ENCODE assay signal across 9 mouse cellular contexts in genomic region chr4:63010226-63010625, GRCm38 (mm10). TPM values are rescaled to one million over a fixed set of nuclear protein-coding genes. Genes with fewer than 3 reads are reported as not detected.
DNase-seq lines count a peak whose midpoint lies in the region; ATAC-seq and TF ChIP-seq lines count a peak whose summit lies in the region.
"Had no signal": no experiment of that assay in that cellular context is flagged by ENCODE, and none has a peak within 500 bp of the region (broad histone marks: within the 10 kb centered on the region; RNA-seq: fewer than 3 reads in every experiment).

No protein-coding gene starts in this region.

- H3K27ac ChIP-seq in intestine, embryonic 14.5 days (ENCODE audit: low read depth), result no peak overlapping the region
- no peak overlapping the region for H3K27ac ChIP-seq in intestine, embryonic 16.5 days (ENCODE audit: low read length)
- no peak overlapping the region for H3K27ac ChIP-seq in gastrocnemius, adult 2 months
- H3K27ac ChIP-seq: heart, embryonic 15.5 days had no signal

- no peak overlapping the region for H3K4me3 ChIP-seq in intestine, embryonic 14.5 days (ENCODE audit: low read depth, low read length)
- no peak overlapping the region for H3K4me3 ChIP-seq in intestine, embryonic 16.5 days (ENCODE audit: low read length)
- no peak overlapping the region for H3K4me3 ChIP-seq in gastrocnemius, adult 2 months
- H3K4me3 ChIP-seq in lung, adult 2 months (replicated peaks; ENCODE audit: extremely low read depth, low read depth, low read length), result no peak overlapping the region
- H3K4me3 ChIP-seq: heart, embryonic 15.5 days had no signal

- H3K9ac ChIP-seq in intestine, embryonic 14.5 days (ENCODE audit: low read length), result no peak overlapping the region
- no peak overlapping the region for H3K9ac ChIP-seq in intestine, embryonic 16.5 days (ENCODE audit: low read depth, low read length)
- H3K9ac ChIP-seq: heart, embryonic 15.5 days had no signal

- intact Hi-C loops in gastrocnemius, adult 2 months (cut with DNase I), result no loop called here

- no peak for ATAC-seq in intestine, embryonic 14.5 days (replicated peaks; ENCODE audit: low FRiP score, low TSS enrichment, low read depth)
- no peak for ATAC-seq in intestine, embryonic 16.5 days

- H3K9me3 ChIP-seq in intestine, embryonic 14.5 days (ENCODE audit: control insufficient read depth, low read length), result no peaks in the 10 kb centered on the region
- H3K9me3 ChIP-seq in intestine, embryonic 16.5 days (ENCODE audit: control insufficient read depth, low read length), result no peaks in the 10 kb centered on the region; the same call in 1 of the 2 replicates
- H3K9me3 ChIP-seq: heart, embryonic 15.5 days had no signal

- H3K36me3 ChIP-seq in intestine, embryonic 14.5 days (ENCODE audit: control insufficient read depth, insufficient read depth, low read length), result no peaks in the 10 kb centered on the region
- H3K36me3 ChIP-seq in intestine, embryonic 16.5 days (ENCODE audit: control insufficient read depth, insufficient read depth, low read length), result no peaks in the 10 kb centered on the region
- H3K36me3 ChIP-seq: heart, embryonic 15.5 days had no signal

- H3K27me3 ChIP-seq in intestine, embryonic 14.5 days (replicated peaks; ENCODE audit: control insufficient read depth, insufficient read depth, low read length), result no peaks in the 10 kb centered on the region
- H3K27me3 ChIP-seq in intestine, embryonic 16.5 days (replicated peaks; ENCODE audit: control insufficient read depth, insufficient read depth, low read length), result no peaks in the 10 kb centered on the region
- H3K27me3 ChIP-seq: heart, embryonic 15.5 days had no signal

- H3K4me2 ChIP-seq in intestine, embryonic 14.5 days (ENCODE audit: low read length), result no peak overlapping the region
- no peak overlapping the region for H3K4me2 ChIP-seq in intestine, embryonic 16.5 days (ENCODE audit: low read depth, low read length)
- H3K4me2 ChIP-seq: heart, embryonic 15.5 days had no signal

- 83% methylated on average over 4 of the region's 4 CpGs for WGBS in intestine, embryonic 14.5 days
- WGBS in intestine, embryonic 16.5 days, result 86% methylated on average over 4 of the region's 4 CpGs
- 47% methylated on average over 4 of the region's 4 CpGs for WGBS in lung, adult 2 months

- H3K4me1 ChIP-seq in intestine, embryonic 14.5 days (replicated peaks; ENCODE audit: control insufficient read depth, insufficient read depth, low read length), result peaks cover 10% of the 10 kb centered on the region
- H3K4me1 ChIP-seq in intestine, embryonic 16.5 days (ENCODE audit: control insufficient read depth, insufficient read depth, low read length), result peaks cover 19% of the 10 kb centered on the region
- H3K4me1 ChIP-seq in lung, adult 2 months (ENCODE audit: control insufficient read depth, insufficient read depth, low read length), result no peaks in the 10 kb centered on the region

- no peak for TF ChIP-seq POLR2A in lung, adult 2 months (IDR thresholded peaks at IDR 0.05; ENCODE audit: borderline replicate concordance, extremely low read depth, low read depth, low read length)

- TF ChIP-seq CTCF in gastrocnemius, adult 2 months (IDR thresholded peaks at IDR 0.05), result no peak
- no peak for TF ChIP-seq CTCF in lung, adult 2 months (IDR thresholded peaks at IDR 0.05; ENCODE audit: insufficient read depth, low read length)

- DNase-seq in intestine, embryonic 14.5 days (ENCODE audit: low spot score), result peak; percentile 36
- DNase-seq in cerebellum, adult 11-12 months, result peak; percentile 28
- peak; percentile 84 for DNase-seq in gastrocnemius, adult 2 months
- peak; percentile 60 for DNase-seq in lung, adult 2 months
- DNase-seq in kidney, postnatal 4 days, result no peak
- no peak for DNase-seq in thymus, postnatal 0 days (ENCODE audit: low spot score)
- no peak for DNase-seq in thymus, postnatal 10 days (ENCODE audit: low spot score in 2 of 2)

RNA-seq across cellular contexts. Expression of gene Zfp618, which starts 44.9 kb away (rescaled TPM):
- polyA plus RNA-seq in intestine, embryonic 14.5 days (2014; fragmentation: Nextera tagmentation; extraction: Ambion mirVana), result 23.3 and 27.6 TPM in 2 replicates
- 15.0 and 15.3 TPM in 2 replicates for polyA plus RNA-seq in intestine, embryonic 16.5 days (2015; fragmentation: Nextera tagmentation; extraction: Ambion mirVana)
- total RNA-seq in gastrocnemius, adult 2 months (2021), result under 1 TPM; 0.18 to 0.20 TPM
- polyA plus RNA-seq in lung, adult 2 months (2012; rRNA removed), result 1.5 and 1.6 TPM in 2 replicates
- polyA plus RNA-seq in thymus, postnatal 0 days (2015; fragmentation: Nextera tagmentation; extraction: Ambion mirVana), result 1.4 and 1.7 TPM in 2 replicates

Comparison
In these comparisons a context has a peak if more than half of its experiments do, and no peak if none do; other contexts are left out.
1. DNase-seq: peak in intestine, embryonic 14.5 days (single experiment), cerebellum, adult 11-12 months (single experiment), gastrocnemius, adult 2 months (single experiment) and lung, adult 2 months (single experiment); none in kidney, postnatal 4 days (0 of 2), thymus, postnatal 0 days (single experiment) and thymus, postnatal 10 days (0 of 2).